Mouse (Mus musculus) heart, embryonic 11.5 days (tissue): Measurements from ENCODE around the gene Asl. TPM values are rescaled to one million over a fixed set of nuclear protein-coding genes. Genes with fewer than 3 reads are reported as not detected.

Source experiments
- ATAC-seq: fragments of 200-750 bp; cut with Nextera tagmentation; replicated peaks from 2 replicates; pipeline ENCODE4 v1.8.0; 2017; ENCODE audit warnings: moderate library complexity; ENCODE audit not compliant: insufficient number of reproducible peaks, low FRiP score, low TSS enrichment
- H3K27ac ChIP-seq: fragments of 300-500 bp; sonication (generic); 2 replicates; pipeline ENCODE4 v1.5.1; 2014; ENCODE audit warnings: mild to moderate bottlenecking, low read depth, low read length
- H3K27me3 ChIP-seq: fragments of 300-500 bp; sonication (generic); 2 replicates; pipeline ENCODE4 v1.6.1; 2014; ENCODE audit warnings: mild to moderate bottlenecking, low read length, mixed read lengths; ENCODE audit not compliant: control insufficient read depth, insufficient read depth
- H3K36me3 ChIP-seq: fragments of 300-500 bp; sonication (generic); 2 replicates; pipeline ENCODE4 v1.6.1; 2014; ENCODE audit warnings: mild to moderate bottlenecking, low read length, moderate library complexity, mixed read lengths; ENCODE audit not compliant: control insufficient read depth, insufficient read depth
- H3K4me1 ChIP-seq: fragments of 300-500 bp; sonication (generic); 2 replicates; pipeline ENCODE4 v1.6.1; 2014; ENCODE audit warnings: low read length; ENCODE audit not compliant: control insufficient read depth, insufficient read depth
- H3K4me2 ChIP-seq: fragments of 300-500 bp; sonication (generic); 2 replicates; pipeline ENCODE4 v1.6.1; 2014; ENCODE audit warnings: mild to moderate bottlenecking, moderate library complexity
- H3K4me3 ChIP-seq: fragments of 300-500 bp; sonication (generic); 2 replicates; pipeline ENCODE4 v1.5.1; 2014; ENCODE audit warnings: low read depth, low read length
- H3K9ac ChIP-seq: fragments of 300-500 bp; sonication (generic); 2 replicates; pipeline ENCODE4 v1.6.1; 2014; ENCODE audit warnings: mild to moderate bottlenecking, low read depth, low read length, moderate library complexity
- H3K9me3 ChIP-seq: fragments of 300-500 bp; sonication (generic); replicated peaks from 2 replicates; pipeline ENCODE4 v1.6.1; 2016; ENCODE audit warnings: low read length; ENCODE audit not compliant: control insufficient read depth
- WGBS: fragments of 180-500 bp; shearing (Covaris S2); extraction: QIAGEN DNeasy Blood & Tissue Kit; methylation state at CpG from one replicate; pipeline ENCODE4 v1.1.7; 2014; ENCODE audit not compliant: insufficient replicate concordance; 5-methylcytosine and 5-hydroxymethylcytosine counted together
- polyA plus RNA-seq: library from polyadenylated mRNA; unstranded; fragments of >200 nt; fragmentation: Nextera tagmentation; extraction: Ambion mirVana; gene quantifications from 2 replicates; pipeline ENCODE4 v1.2.1, GENCODE M21; 2014

Gene Asl
- polyA plus RNA-seq, 1 experiment from 2014 or later = 18.6 TPM

GRCm38 (mm10) chr5:129971491-129971890 lies 57.6 kb downstream of the Asl start:
- no peak overlapping the region for H3K4me2 ChIP-seq
- H3K9ac ChIP-seq = no peak overlapping the region
- WGBS = 86% methylated on average over 4 of the region's 4 CpGs
- H3K4me3 ChIP-seq = no peak overlapping the region
- H3K27ac ChIP-seq = no peak overlapping the region
- no peaks in the 10 kb centered on the region for H3K27me3 ChIP-seq
- H3K4me1 ChIP-seq = no peaks in the 10 kb centered on the region
- no peaks in the 10 kb centered on the region for H3K9me3 ChIP-seq
- no peak for ATAC-seq
- 0 out of 2 replicates have a peak, but pooled peaks cover 3% of the 10 kb centered on the region for H3K36me3 ChIP-seq

GRCm38 (mm10) chr5:129968417-129968816 lies 60.6 kb downstream of the Asl start:
- H3K4me3 ChIP-seq = no peak overlapping the region

GRCm38 (mm10) chr5:129966448-129966847 lies 62.6 kb downstream of the Asl start:
- Histone ChIP-seq H3K36me3 (no peaks in the 10 kb centered on the region), H3K9me3 (no peaks in the 10 kb centered on the region), H3K27ac (no peak overlapping the region), H3K27me3 (no peaks in the 10 kb centered on the region), H3K9ac (no peak overlapping the region), H3K4me2 (no peak overlapping the region), H3K4me3 (no peak overlapping the region), H3K4me1 (no peaks in the 10 kb centered on the region)
- WGBS = 95% methylated on average over 3 of the region's 3 CpGs
- ATAC-seq = no peak

More at GRCm38 (mm10) chr5:129968417-129968816, 60.6 kb downstream of the Asl start:
- Histone ChIP-seq H3K4me2 (no peak overlapping the region), H3K9me3 (no peaks in the 10 kb centered on the region), H3K4me1 (no peaks in the 10 kb centered on the region), H3K27me3 (no peaks in the 10 kb centered on the region), H3K36me3 (no peaks in the 10 kb centered on the region), H3K9ac (no peak overlapping the region), H3K27ac (no peak overlapping the region)
- ATAC-seq = no peak
- WGBS = 81% methylated on average over 7 of the region's 7 CpGs

GRCm38 (mm10) chr5:129963224-129963623 lies 65.8 kb downstream of the Asl start:
- no peaks in the 10 kb centered on the region for H3K4me1 ChIP-seq
- no peaks in the 10 kb centered on the region for H3K9me3 ChIP-seq
- H3K9ac ChIP-seq = no peak overlapping the region
- H3K27me3 ChIP-seq = no peaks in the 10 kb centered on the region
- ATAC-seq = no peak
- peaks cover 3% of the 10 kb centered on the region; the same call in 1 of the 2 replicates for H3K36me3 ChIP-seq
- H3K4me2 ChIP-seq = no peak overlapping the region
- H3K4me3 ChIP-seq = no peak overlapping the region
- no peak overlapping the region for H3K27ac ChIP-seq
- 85% methylated on average over 4 of the region's 4 CpGs for WGBS

Other genes with a start within 250 kb of the Asl start
- 33.1 and 34.9 TPM in 2 replicates for gene Psph, start 241.8 kb downstream of the Asl start, polyA plus RNA-seq
- gene Sumf2, start 182.3 kb downstream of the Asl start, polyA plus RNA-seq = 35.6 and 37.3 TPM in 2 replicates
- 871 and 955 TPM in 2 replicates for gene Chchd2, start 141.8 kb downstream of the Asl start, polyA plus RNA-seq
- 4.8 and 5.8 TPM in 2 replicates for gene Zbed5, start 133.5 kb downstream of the Asl start, polyA plus RNA-seq
- 0.32 and 0.42 TPM in 2 replicates for gene Phkg1, start 130.7 kb downstream of the Asl start, polyA plus RNA-seq
- 1.0 and 2.4 TPM in 2 replicates for gene Nupr1l, start 120.7 kb downstream of the Asl start, polyA plus RNA-seq
- 16.3 and 16.7 TPM in 2 replicates for gene Vkorc1l1, start 87.3 kb downstream of the Asl start, polyA plus RNA-seq
- gene Gusb, start 26.2 kb downstream of the Asl start, polyA plus RNA-seq = 50.2 and 62.8 TPM in 2 replicates
- gene Crcp, start within 50 bp of the Asl start, polyA plus RNA-seq = 21.0 and 22.1 TPM in 2 replicates
- gene Tpst1, start 44.1 kb upstream of the Asl start, polyA plus RNA-seq = 28.1 and 28.8 TPM in 2 replicates
- gene Kctd7, start 115.6 kb upstream of the Asl start, polyA plus RNA-seq = 3.0 and 5.5 TPM in 2 replicates
- 20.8 and 22.0 TPM in 2 replicates for gene Rabgef1, start 142.6 kb upstream of the Asl start, polyA plus RNA-seq
- gene Tmem248, start 187.8 kb upstream of the Asl start, polyA plus RNA-seq = 32.1 and 33.8 TPM in 2 replicates
- gene Sbds, start 226.3 kb upstream of the Asl start, polyA plus RNA-seq = 58.2 and 61.1 TPM in 2 replicates
- gene Tyw1, start 226.4 kb upstream of the Asl start, polyA plus RNA-seq = 17.8 and 20.3 TPM in 2 replicates